Mouse (Mus musculus): ENCODE results near the gene Hmox2. TPM values are rescaled to one million over a fixed set of nuclear protein-coding genes. Genes with fewer than 3 reads are reported as not detected.

Gene Hmox2
- polyA plus RNA-seq, 1 experiment from 2014 or later = 102 TPM

- H3K4me3 ChIP-seq (ENCODE audit: low read depth, low read length) = no peak overlapping the region
- H3K4me1 ChIP-seq (ENCODE audit: control insufficient read depth, insufficient read depth, low read length) = peaks cover 66% of the 10 kb centered on the region
- no peak for ATAC-seq (replicated peaks; ENCODE audit: insufficient number of reproducible peaks, low FRiP score, low TSS enrichment)
- H3K36me3 ChIP-seq (ENCODE audit: control insufficient read depth, insufficient read depth, low read length) = 0 out of 2 replicates have a peak, but pooled peaks cover 3% of the 10 kb centered on the region
- peak overlapping the region; percentile 53; the same call in 1 of the 2 replicates for H3K9ac ChIP-seq (ENCODE audit: low read depth, low read length)
- peak overlapping the region; percentile 46 for H3K4me2 ChIP-seq
- H3K27ac ChIP-seq (ENCODE audit: low read depth, low read length) = peak overlapping the region; percentile 87
- 47% methylated on average over 5 of the region's 5 CpGs for WGBS (ENCODE audit: insufficient replicate concordance)
- H3K9me3 ChIP-seq (replicated peaks; ENCODE audit: control insufficient read depth, low read length) = no peaks in the 10 kb centered on the region
- H3K27me3 ChIP-seq (ENCODE audit: control insufficient read depth, insufficient read depth, low read length) = no peaks in the 10 kb centered on the region
These were observed 55.5 kb downstream of the Hmox2 start for GRCm38 (mm10) chr16:4781524-4782196.

- Histone ChIP-seq H3K4me2 (no peak overlapping the region), H3K9ac (ENCODE audit: low read depth, low read length) (no peak overlapping the region), H3K4me1 (ENCODE audit: control insufficient read depth, insufficient read depth, low read length) (peaks cover 71% of the 10 kb centered on the region), H3K27me3 (ENCODE audit: control insufficient read depth, insufficient read depth, low read length) (no peaks in the 10 kb centered on the region), H3K9me3 (replicated peaks; ENCODE audit: control insufficient read depth, low read length) (no peaks in the 10 kb centered on the region), H3K4me3 (ENCODE audit: low read depth, low read length) (no peak overlapping the region), H3K27ac (ENCODE audit: low read depth, low read length) (peak overlapping the region; percentile 87), H3K36me3 (ENCODE audit: control insufficient read depth, insufficient read depth, low read length) (0 out of 2 replicates have a peak, but pooled peaks cover 3% of the 10 kb centered on the region)
- ATAC-seq (replicated peaks; ENCODE audit: insufficient number of reproducible peaks, low FRiP score, low TSS enrichment) = no peak
These were observed 56.4 kb downstream of the Hmox2 start for GRCm38 (mm10) chr16:4782515-4782914.

GRCm38 (mm10) chr16:4785706-4786105 is 59.5 kb downstream of the Hmox2 start:
- Histone ChIP-seq H3K4me1 (ENCODE audit: control insufficient read depth, insufficient read depth, low read length) (peaks cover 69% of the 10 kb centered on the region), H3K27me3 (ENCODE audit: control insufficient read depth, insufficient read depth, low read length) (no peaks in the 10 kb centered on the region), H3K4me2 (peak overlapping the region; percentile 31), H3K9ac (ENCODE audit: low read depth, low read length) (no peak overlapping the region), H3K4me3 (ENCODE audit: low read depth, low read length) (no peak overlapping the region), H3K9me3 (replicated peaks; ENCODE audit: control insufficient read depth, low read length) (no peaks in the 10 kb centered on the region), H3K27ac (ENCODE audit: low read depth, low read length) (no peak overlapping the region), H3K36me3 (ENCODE audit: control insufficient read depth, insufficient read depth, low read length) (no peaks in the 10 kb centered on the region)
- 65% methylated on average over 4 of the region's 4 CpGs for WGBS (ENCODE audit: insufficient replicate concordance)
- ATAC-seq (replicated peaks; ENCODE audit: insufficient number of reproducible peaks, low FRiP score, low TSS enrichment) = no peak

- no peak for ATAC-seq (replicated peaks; ENCODE audit: insufficient number of reproducible peaks, low FRiP score, low TSS enrichment)
- Histone ChIP-seq H3K36me3 (ENCODE audit: control insufficient read depth, insufficient read depth, low read length) (no peaks in the 10 kb centered on the region), H3K4me2 (peak overlapping the region; percentile 90), H3K4me1 (ENCODE audit: control insufficient read depth, insufficient read depth, low read length) (peaks cover 47% of the 10 kb centered on the region), H3K4me3 (ENCODE audit: low read depth, low read length) (peak overlapping the region; percentile 88; the same call in 1 of the 2 replicates), H3K9me3 (replicated peaks; ENCODE audit: control insufficient read depth, low read length) (no peaks in the 10 kb centered on the region), H3K27ac (ENCODE audit: low read depth, low read length) (no peak overlapping the region), H3K27me3 (ENCODE audit: control insufficient read depth, insufficient read depth, low read length) (no peaks in the 10 kb centered on the region), H3K9ac (ENCODE audit: low read depth, low read length) (no peak overlapping the region; the same call in 1 of the 2 replicates)
These were observed 62.0 kb downstream of the Hmox2 start for GRCm38 (mm10) chr16:4788176-4788575.

- WGBS (ENCODE audit: insufficient replicate concordance) = under 1% methylated on average over 29 of the region's 29 CpGs
- peak; percentile 53 for ATAC-seq (replicated peaks; ENCODE audit: insufficient number of reproducible peaks, low FRiP score, low TSS enrichment)
- Histone ChIP-seq H3K9me3 (replicated peaks; ENCODE audit: control insufficient read depth, low read length) (no peaks in the 10 kb centered on the region), H3K4me1 (ENCODE audit: control insufficient read depth, insufficient read depth, low read length) (peaks cover 35% of the 10 kb centered on the region), H3K4me3 (ENCODE audit: low read depth, low read length) (peak overlapping the region; percentile 88), H3K4me2 (peak overlapping the region; percentile 90), H3K9ac (ENCODE audit: low read depth, low read length) (peak overlapping the region; percentile 93), H3K27me3 (ENCODE audit: control insufficient read depth, insufficient read depth, low read length) (no peaks in the 10 kb centered on the region), H3K36me3 (ENCODE audit: control insufficient read depth, insufficient read depth, low read length) (no peaks in the 10 kb centered on the region), H3K27ac (ENCODE audit: low read depth, low read length) (peak overlapping the region; percentile 99)
These were observed 63.2 kb downstream of the Hmox2 start for GRCm38 (mm10) chr16:4789311-4789768.

- Histone ChIP-seq H3K4me3 (ENCODE audit: low read depth, low read length) (peak within 1 kb of the TSS; percentile 88), H3K27me3 (ENCODE audit: control insufficient read depth, insufficient read depth, low read length) (no peaks in the 10 kb centered on the region), H3K9me3 (replicated peaks; ENCODE audit: control insufficient read depth, low read length) (no peaks in the 10 kb centered on the region), H3K27ac (ENCODE audit: low read depth, low read length) (peak within 1 kb of the TSS; percentile 99), H3K9ac (ENCODE audit: low read depth, low read length) (peak within 1 kb of the TSS; percentile 93), H3K4me1 (ENCODE audit: control insufficient read depth, insufficient read depth, low read length) (peaks cover 29% of the 10 kb centered on the region), H3K36me3 (ENCODE audit: control insufficient read depth, insufficient read depth, low read length) (no peaks in the 10 kb centered on the region), H3K4me2 (peak within 1 kb of the TSS; percentile 90)
- under 1% methylated on average over 51 of the region's 51 CpGs for WGBS (ENCODE audit: insufficient replicate concordance)
- peak; percentile 97 for ATAC-seq (replicated peaks; ENCODE audit: insufficient number of reproducible peaks, low FRiP score, low TSS enrichment)
These were observed 63.8 kb downstream of the Hmox2 start, which contains the start of gene Cdip1 for GRCm38 (mm10) chr16:4789810-4790559. Cdip1 (minus strand) TSS chr16:4790292.

- H3K27me3 ChIP-seq (ENCODE audit: control insufficient read depth, insufficient read depth, low read length) = no peaks in the 10 kb centered on the region
- H3K4me2 ChIP-seq = no peak overlapping the region
- H3K4me1 ChIP-seq (ENCODE audit: control insufficient read depth, insufficient read depth, low read length) = peaks cover 22% of the 10 kb centered on the region
- H3K9me3 ChIP-seq (replicated peaks; ENCODE audit: control insufficient read depth, low read length) = no peaks in the 10 kb centered on the region
- 72% methylated on average over 2 of the region's 2 CpGs for WGBS (ENCODE audit: insufficient replicate concordance)
- H3K9ac ChIP-seq (ENCODE audit: low read depth, low read length) = no peak overlapping the region
- no peaks in the 10 kb centered on the region for H3K36me3 ChIP-seq (ENCODE audit: control insufficient read depth, insufficient read depth, low read length)
- no peak overlapping the region for H3K27ac ChIP-seq (ENCODE audit: low read depth, low read length)
- no peak for ATAC-seq (replicated peaks; ENCODE audit: insufficient number of reproducible peaks, low FRiP score, low TSS enrichment)
- no peak overlapping the region for H3K4me3 ChIP-seq (ENCODE audit: low read depth, low read length)
These were observed 65.2 kb downstream of the Hmox2 start for GRCm38 (mm10) chr16:4791332-4791731.

GRCm38 (mm10) chr16:4796631-4797030 is 70.5 kb downstream of the Hmox2 start:
- H3K4me2 ChIP-seq = no peak overlapping the region
- ATAC-seq (replicated peaks; ENCODE audit: insufficient number of reproducible peaks, low FRiP score, low TSS enrichment) = no peak
- no peak overlapping the region for H3K27ac ChIP-seq (ENCODE audit: low read depth, low read length)
- H3K4me1 ChIP-seq (ENCODE audit: control insufficient read depth, insufficient read depth, low read length) = no peaks in the 10 kb centered on the region
- H3K9me3 ChIP-seq (replicated peaks; ENCODE audit: control insufficient read depth, low read length) = no peaks in the 10 kb centered on the region
- 76% methylated on average over 4 of the region's 4 CpGs for WGBS (ENCODE audit: insufficient replicate concordance)
- no peaks in the 10 kb centered on the region for H3K27me3 ChIP-seq (ENCODE audit: control insufficient read depth, insufficient read depth, low read length)
- H3K36me3 ChIP-seq (ENCODE audit: control insufficient read depth, insufficient read depth, low read length) = no peaks in the 10 kb centered on the region
- H3K9ac ChIP-seq (ENCODE audit: low read depth, low read length) = no peak overlapping the region
- no peak overlapping the region for H3K4me3 ChIP-seq (ENCODE audit: low read depth, low read length)

Data from heart, embryonic 11.5 days (tissue).